Mouse (Mus musculus): ENCODE data around the gene Tsc22d1.

Tsc22d1 gene

DNA sequence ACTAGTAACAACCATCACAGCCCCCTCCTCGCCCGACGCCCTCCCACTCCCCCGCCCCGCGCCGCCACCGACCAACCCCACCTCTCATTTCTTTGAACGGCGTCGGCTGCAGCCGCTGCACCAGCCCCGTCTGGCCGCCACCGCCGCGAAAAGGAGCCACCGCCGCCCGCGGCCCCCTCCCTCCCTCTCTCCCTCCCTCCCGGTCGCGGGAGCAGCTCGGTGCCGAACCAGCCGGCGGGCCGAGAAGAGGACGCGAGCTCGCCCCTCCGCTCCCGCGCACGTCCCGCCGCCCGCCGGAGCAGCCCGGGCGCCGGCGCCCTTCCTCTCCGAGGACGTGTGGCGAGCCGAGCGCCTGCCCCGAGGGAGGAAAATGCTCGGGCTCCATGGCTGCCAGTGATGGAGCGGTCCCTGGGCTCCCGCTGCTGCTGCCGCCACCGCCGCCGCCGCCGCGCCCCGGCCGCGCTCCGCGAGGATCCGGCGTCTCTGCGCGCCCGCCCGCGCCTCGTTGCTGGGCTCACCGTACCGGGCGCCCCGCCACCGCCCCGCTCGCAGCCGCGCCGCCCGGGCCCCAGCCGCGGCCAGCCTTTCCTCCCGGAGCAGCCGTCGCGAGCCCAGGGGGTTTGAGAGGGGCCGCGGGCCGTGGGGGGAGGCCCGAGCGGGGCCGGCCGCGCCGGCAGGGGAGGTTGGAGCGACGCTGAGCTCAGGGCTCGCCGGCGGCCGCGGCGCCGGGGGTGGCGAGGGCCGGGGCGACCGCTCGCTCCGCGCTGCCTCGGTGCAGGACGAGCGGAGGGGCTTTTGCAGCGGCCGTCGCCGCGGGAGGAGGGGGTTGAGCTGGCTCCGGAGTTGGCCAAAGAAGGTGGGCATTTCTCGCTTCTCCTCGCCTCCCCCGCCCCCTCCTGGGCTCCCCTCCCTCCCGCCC, at the start of gene Tsc22d1:
TSS of gene Tsc22d1 (plus strand) at position 100 of the 919 bp plus-strand sequence.
- peak; percentile 62 for DNase-seq

DNA sequence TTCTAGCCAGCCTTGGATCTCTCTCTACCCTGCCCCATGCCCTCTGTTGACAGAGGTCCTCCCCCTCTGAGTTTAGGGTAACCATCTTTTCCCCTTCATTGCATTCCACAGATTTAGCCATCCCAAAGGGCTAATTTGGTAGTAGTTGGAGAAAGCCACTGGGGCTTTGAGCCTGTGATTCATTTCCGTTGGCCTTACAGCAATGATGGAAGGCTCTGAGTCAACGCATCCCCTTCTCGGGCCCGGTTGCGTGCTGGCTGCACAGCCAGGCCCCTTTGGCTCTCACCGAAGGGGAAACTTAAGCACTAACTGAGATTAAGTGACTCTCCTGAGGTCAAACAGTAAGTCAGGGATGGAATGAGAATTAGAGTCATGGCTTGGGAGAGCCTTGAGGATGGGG, 41.1 kb upstream of the Tsc22d1 start:
- DNase-seq, result no peak

GRCm38 (mm10) chr14:76374601-76375000, 40.2 kb upstream of the Tsc22d1 start:
- no peak for DNase-seq

- DNase-seq, result no peak
Measured at GRCm38 (mm10) chr14:76376561-76376960, 38.2 kb upstream of the Tsc22d1 start.

- no peak for DNase-seq
Measured at GRCm38 (mm10) chr14:76379411-76379810, 35.4 kb upstream of the Tsc22d1 start.

DNA sequence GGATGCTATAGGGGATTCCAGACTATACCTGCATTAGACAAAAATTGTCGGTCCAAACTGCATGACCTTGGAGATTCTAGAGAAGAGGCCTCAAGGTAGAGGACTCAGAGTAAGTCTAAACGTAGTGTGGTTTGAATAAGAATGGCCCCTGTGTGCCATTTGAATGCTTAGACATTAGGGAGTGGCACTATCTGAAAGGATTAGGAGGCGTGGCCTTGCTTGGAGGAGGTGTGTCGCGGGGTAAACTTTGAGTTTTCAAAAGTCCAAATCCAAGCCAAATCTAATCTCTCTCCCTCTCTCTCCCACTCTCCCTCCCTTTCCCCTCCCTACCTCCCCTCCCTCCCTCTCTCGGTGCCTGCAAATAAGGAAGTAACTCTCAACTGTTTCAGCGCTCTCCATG, 26.7 kb upstream of the Tsc22d1 start:
- DNase-seq, result no peak

DNA sequence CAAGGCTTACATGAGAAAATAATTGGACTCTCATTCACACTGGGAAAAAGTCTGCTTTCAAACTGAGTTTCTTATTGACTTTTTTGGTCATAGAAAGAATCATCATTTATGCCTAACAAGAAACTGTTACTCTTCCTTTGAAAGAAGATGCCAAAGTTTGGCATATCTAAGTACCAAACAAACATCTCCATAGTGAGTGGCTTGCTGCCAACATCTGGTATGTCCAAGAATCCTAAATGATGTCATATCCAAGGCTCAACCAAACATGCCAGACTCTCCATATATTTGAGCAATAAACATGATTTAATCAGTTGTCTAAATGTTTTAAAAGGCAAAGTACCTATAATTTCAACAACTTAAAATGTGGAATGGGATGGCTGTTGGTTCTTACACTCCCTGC, 16.5 kb upstream of the Tsc22d1 start:
- no peak for DNase-seq

GRCm38 (mm10) chr14:76402574-76402973, 12.2 kb upstream of the Tsc22d1 start:
- no peak for DNase-seq

DNA sequence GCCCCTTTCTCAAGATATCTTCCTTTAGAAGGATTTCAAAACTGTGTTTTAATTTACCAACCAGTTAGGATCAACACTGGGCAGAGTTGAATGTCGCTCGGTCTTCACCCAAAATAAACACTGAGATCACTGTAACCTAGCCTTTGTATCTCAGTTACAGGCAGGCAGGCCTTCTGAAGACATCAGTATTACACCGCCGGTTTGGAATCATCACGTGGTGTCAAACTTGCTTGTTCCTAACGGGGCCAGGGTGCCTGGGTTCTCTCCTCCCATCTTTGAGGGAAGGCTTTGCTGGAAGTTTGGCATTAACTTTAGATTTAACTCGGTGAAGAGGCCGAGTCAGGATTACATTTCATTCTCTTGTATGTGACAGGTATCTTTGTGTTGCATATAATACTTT, 5.7 kb upstream of the Tsc22d1 start:
- DNase-seq, result no peak

DNA sequence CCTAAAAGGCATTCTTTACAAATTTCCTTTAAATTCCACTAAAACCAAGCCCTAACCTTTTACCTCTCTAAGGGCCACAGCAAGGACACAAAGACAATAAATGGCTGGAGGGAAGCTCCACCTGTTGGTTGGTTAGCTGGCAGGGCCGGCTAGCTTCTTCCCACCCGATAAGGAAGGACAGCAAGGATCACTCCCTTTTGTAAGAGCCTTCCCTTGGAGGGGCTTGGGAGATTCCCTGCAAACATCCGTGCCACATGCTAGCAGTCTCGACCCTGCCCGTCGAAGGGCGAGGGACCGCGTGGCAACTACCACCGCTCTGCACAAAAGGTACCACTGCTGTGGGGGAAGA, 1.0 kb upstream of the Tsc22d1 start:
- no peak for DNase-seq

DNA sequence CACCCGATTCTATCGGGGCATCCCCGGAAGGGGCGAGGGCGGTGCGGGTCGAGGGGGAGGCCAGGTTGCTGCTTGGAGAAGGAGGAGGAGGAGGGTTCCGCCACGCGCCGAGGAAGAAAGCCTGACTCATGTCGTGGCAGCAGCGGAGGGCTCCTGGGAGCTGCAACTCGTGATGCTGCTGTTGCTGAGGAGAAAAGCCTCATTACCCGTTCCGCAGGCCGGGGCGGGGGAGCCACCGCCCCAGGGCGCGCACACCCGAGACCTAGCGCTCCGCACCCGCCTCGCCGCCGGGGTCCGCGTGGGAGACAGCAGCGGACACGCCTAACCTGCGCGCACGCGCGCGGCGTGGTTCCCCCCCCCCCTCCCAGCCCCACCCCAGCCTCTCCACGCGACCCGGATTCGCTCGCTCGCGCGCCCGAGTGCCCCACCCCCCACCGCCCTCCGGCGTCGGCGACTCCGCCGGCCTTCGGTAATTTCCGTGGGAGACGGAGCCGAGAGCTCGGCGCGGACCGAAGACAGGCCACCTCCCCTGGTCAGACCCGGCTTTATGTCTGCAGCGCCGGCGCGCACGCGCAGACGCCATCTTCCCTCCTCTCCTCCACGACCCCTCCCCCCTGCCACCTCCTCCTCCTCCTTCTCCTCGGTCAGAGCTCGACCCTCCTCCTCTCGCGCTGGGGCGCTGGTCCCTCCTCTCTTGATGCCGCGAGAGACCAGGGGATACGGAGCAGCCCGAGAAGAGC, 469 bp upstream of the Tsc22d1 start:
- DNase-seq, result peak; percentile 95

- peak; percentile 58 for DNase-seq
Measured at GRCm38 (mm10) chr14:76415781-76416301, 1.1 kb downstream of the Tsc22d1 start.

GRCm38 (mm10) chr14:76416366-76417040, 1.7 kb downstream of the Tsc22d1 start:
- DNase-seq, result no peak

GRCm38 (mm10) chr14:76417346-76417745, 2.6 kb downstream of the Tsc22d1 start:
- no peak for DNase-seq

DNA sequence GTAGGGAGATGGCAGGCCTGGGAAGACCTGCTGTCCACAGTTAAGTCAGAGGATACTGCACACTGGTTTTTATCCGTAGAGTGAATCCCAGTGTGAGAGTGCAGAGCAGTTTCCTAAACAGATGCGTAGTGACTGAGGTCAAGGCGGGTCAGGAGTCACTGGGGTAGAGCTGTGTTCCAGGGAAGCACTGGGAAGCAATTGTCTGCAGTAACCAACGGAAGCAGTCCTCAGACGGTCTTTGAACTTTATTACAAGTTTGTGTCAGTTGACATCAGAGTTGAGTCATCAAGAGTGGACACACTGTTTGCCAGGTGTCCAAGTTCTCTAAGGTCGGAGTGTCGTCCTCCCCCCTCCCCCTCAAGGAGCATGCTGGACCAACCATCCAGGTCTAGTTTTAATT, 6.0 kb downstream of the Tsc22d1 start:
- DNase-seq, result no peak

DNA sequence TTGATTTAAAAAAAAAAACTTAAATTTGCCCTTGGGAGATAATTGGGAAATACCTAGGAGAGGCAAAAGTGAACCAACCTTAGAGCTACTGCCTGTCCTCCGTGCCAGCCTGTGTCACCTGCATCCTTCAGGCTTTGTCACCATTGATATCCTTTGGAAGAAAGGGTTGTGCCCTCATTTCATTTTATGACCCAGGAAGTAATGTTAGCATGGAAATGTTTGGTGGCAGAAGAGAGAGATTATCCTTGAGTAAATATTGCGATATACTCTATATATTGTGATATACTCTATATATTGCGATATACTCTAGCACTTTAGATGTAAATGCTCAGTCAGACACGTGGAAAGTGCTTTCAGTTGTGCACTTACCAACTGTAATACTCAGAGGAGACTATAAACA, 6.4 kb downstream of the Tsc22d1 start:
- no peak for DNase-seq

- DNase-seq, result no peak
Measured at GRCm38 (mm10) chr14:76425422-76425821, 10.7 kb downstream of the Tsc22d1 start.

DNA sequence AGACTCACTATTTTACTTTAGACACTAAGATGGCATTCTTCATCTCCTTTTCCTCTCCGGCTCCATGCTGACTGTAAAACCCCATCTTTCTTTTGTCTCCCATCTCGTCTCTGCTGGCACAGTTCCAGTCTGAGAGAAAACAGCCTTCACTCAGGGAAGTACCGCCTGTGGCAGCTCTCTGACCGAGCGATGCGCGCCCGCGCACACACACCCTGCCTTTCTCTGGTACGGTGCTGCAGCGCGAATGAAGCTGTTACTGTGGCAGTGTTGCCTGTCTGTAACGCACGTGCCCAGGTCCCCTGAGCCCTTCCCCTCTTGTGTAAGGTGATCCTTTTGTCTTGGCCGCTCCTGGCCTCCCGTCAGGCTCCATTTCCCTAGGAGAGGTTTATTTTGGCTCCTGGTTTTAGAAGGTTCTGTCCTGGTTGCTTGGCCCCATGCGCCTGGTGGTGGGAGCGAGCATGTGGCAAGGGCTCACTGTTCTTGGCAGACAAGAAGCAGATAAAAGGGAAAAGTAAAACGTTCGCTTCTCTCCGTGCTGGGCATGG, 11.3 kb downstream of the Tsc22d1 start:
- no peak for DNase-seq

- no peak for DNase-seq
Measured at GRCm38 (mm10) chr14:76428855-76429254, 14.1 kb downstream of the Tsc22d1 start.

DNA sequence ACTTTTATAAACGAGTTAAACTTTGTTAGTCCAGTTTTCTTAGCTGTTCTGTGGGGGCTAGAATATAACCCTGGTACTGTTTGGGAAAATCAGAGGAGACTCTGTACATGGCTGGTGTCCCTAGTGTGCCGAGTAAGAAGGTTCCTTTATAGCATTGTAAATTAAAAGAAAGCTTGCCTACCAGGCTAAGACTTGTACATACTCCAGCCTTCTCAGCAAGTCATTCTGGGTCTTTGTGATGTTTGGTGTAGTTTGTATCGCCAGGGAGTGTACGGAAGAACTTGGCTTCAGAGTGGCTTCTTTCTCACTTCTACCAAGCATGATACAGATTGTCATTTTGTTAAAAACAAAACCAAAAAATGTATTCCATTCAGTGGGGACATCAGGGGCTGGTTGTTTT, 17.2 kb downstream of the Tsc22d1 start:
- no peak for DNase-seq

- no peak for DNase-seq
Measured at GRCm38 (mm10) chr14:76432369-76432768, 17.6 kb downstream of the Tsc22d1 start.

- no peak for DNase-seq
Measured at GRCm38 (mm10) chr14:76432816-76433215, 18.1 kb downstream of the Tsc22d1 start.

- no peak for DNase-seq
Measured at GRCm38 (mm10) chr14:76442160-76442559, 27.4 kb downstream of the Tsc22d1 start.

Measured in thymus, postnatal 14 days (tissue).